Mouse (Mus musculus) lung, adult 18-20 months (tissue): ENCODE results near the gene Abcb5.

Experiments used
- DNase-seq, 2 experiments: peaks; one replicate each; pipeline ENCODE4 v3.0.0; 2022; ENCODE audit warnings: mixed read lengths in 2 of 2

Gene Abcb5

GRCm38 (mm10) chr12:118847861-118848495 lies 118.2 kb downstream of the Abcb5 start:
- no peak for DNase-seq

DNA sequence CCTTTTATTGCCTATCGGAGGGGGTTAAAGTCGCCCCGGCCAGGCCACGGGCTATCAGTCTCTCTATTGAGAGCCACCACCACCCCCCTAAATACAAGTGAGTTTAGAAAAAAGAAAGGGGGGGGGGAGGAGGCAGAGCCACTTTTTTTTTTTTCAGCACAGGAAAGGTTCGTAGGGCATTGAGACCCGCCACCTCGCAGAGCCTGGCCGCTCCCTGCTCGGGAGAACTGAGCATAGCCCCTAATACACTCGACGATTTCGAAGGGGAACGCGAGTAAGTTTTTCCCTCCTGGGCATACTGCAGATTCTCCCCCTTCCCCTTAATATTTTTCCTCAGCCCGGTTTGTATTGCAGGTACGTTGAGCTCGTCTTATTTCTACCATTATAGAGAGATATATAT lies 118.8 kb downstream of the Abcb5 start:
- DNase-seq = no peak

GRCm38 (mm10) chr12:118846649-118847321 lies 119.4 kb downstream of the Abcb5 start:
- peak; percentile 4 to 16 for DNase-seq

DNA sequence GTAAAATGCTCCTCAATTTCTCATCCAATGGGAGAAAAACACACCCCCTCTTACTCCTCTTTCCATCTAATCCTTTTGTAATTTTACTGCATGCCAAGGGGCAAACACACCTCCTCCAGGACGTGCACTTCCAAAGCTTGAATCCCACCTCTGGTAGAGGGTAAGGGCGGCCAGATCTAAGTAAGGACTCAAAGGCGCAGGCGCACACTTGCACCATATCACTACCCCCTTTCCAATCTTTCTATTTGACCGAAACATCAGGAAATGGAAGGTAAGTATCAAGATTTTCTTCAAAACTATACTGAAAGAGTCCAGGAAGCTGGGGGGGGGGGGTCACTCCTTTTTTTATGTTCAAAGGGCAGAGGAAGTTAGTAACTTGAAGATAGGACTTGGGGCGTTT lies 120.0 kb downstream of the Abcb5 start, which contains the start of gene Sp8:
Gene Sp8, plus strand, starts transcription at position 109 of the 400 bp plus-strand sequence.
- no peak for DNase-seq

GRCm38 (mm10) chr12:118845351-118845750 lies 120.9 kb downstream of the Abcb5 start:
- no peak for DNase-seq

DNA sequence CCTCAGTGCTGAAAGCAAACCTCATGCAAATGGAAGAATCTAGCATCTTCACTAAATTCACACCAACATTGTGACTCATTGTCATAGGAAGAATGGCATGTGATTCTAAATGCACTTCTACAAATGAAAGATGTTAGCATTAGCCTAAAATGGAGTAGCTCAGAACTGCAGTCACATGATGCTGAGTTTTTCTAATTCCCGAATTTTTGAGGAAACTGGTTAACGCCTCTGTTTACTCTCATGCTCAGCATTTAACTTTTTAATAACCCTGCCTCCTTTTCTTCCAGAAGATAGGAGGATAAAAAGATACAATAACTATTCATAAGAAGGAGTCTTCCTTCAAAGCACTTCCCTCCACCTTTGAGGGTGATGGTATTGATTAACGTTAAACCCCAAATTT lies 121.4 kb downstream of the Abcb5 start:
- no peak for DNase-seq

DNA sequence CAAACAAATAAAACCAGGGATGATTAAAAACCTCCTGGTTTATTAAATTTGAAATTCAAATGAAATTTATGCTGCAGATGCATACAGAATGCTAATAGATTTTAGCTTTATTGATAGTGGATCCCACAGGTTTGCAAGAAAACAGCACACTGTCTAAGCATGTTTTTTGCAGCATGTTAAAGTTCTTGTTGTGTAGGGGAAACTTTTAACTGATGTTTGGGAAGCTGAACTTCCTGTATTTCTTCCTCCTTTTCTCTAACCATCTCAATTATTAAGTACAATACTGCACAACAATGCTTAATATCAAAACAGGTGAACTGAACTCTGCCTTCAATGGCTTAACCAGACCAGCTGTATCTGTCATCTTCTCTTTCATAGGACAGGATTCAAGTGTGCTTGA lies 122.1 kb downstream of the Abcb5 start:
- no peak for DNase-seq

GRCm38 (mm10) chr12:118842671-118843411 lies 123.4 kb downstream of the Abcb5 start:
- no peak for DNase-seq

GRCm38 (mm10) chr12:118841971-118842550 lies 124.2 kb downstream of the Abcb5 start:
- DNase-seq = no peak

GRCm38 (mm10) chr12:118841381-118841922 lies 124.8 kb downstream of the Abcb5 start:
- DNase-seq = no peak

- no peak for DNase-seq
These were observed 125.4 kb downstream of the Abcb5 start for GRCm38 (mm10) chr12:118840861-118841260.

GRCm38 (mm10) chr12:118840301-118840700 lies 125.9 kb downstream of the Abcb5 start:
- no peak for DNase-seq

GRCm38 (mm10) chr12:118839398-118839797 lies 126.8 kb downstream of the Abcb5 start:
- no peak for DNase-seq

DNA sequence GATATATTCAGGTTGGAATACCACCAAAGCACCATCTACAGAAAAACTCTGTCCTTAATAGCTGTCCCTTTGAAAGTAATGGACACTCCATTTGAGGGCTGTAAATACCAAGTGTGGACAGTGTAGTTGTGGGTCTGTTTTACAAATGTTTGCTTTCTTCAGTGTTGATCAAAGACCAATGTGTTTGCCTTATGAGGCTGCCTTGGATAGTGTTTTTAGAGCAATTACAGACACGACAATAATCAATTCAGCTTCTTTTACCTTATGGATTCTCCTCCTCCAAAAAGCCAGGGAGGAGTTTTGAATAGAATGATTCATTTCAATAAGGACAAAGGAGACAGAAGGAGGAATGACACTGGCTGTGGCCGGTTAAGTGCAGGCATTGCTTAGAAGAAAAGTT lies 128.0 kb downstream of the Abcb5 start:
- DNase-seq = no peak

DNA sequence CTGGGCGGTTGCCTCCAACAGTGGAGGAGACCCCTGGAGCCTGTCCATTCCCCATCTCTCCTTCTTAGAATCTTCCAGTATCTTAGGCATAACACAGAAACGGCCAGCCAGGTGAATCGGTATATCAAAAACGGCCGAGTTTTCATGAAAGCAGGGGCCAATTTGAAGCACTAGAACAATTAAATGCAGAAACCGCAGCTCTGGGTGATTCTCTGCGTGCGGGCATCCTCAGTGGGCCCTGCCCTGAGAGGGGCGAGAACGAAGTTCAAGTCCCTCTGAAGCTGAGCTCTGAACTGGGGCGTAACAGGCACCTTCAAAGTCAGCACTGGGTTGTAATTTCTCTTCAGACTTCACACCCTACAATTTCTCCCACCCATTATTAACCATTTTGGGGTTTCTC lies 128.9 kb downstream of the Abcb5 start:
- DNase-seq = no peak

DNA sequence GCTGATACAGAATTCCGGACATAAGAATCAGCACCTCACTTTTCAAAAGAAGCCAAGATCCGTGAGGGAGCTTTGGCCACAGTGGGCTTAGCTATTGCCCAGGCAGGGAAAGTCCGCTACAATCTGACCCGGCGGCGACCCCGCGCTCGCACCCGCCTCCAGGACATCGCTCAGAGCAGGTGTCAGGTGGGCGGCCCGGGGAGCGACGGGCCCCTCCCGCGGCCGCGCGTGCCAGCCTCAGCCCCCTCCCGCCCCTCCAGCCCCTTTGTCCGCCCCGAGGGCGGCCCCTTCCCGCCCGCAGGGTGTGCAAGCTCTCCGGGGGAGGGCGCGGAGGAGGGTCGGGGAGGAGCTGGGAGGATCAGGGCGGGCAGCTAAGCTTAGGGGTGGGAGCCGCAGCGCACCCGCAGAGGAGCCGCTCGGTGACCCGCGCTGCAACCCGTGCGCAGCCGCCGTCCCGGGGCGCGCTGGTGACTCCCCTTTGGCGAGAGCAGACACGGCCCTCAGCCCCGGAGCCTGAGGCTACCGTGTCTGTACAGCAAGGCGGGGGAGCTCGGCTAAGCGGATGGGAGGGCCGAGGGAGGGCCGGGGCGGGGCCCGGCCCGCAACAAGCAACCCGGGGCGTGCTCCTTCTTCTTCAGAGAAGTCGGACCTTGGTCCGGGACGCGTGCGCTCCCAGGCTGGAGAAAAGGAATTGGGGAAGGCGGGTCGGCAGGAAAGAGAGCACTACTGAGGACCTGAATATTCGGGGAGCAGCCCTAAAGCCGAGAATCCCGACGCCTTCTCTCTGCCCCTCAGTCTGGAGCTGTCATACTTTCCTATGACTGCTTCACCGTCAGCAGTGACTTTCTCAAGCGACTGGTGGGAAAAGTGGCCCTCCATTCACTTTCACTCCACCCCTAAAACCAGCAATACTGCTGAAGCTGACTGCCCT lies 129.5 kb downstream of the Abcb5 start:
- peak in 1 of 2 experiments; percentile 8 for DNase-seq

- DNase-seq = no peak
These were observed 136.3 kb downstream of the Abcb5 start for GRCm38 (mm10) chr12:118829881-118830280.
